Mouse (Mus musculus) olfactory bulb, adult 2 months (tissue): ENCODE measurements at regions not wholly inside any gene's neighbourhood (a gene's known extent, or its start where the extent isn't known, plus 50 kb on each side); places are given as distances from the start of the nearest gene placed in this dataset.

ENCODE experiments used
- CTCF ChIP-seq: fragments of 200-500 bp; IDR thresholded peaks from 2 replicates; pipeline ENCODE4 v1.5.1; 2012; ENCODE audit warnings: low read depth, mild to moderate bottlenecking, low read length, moderate library complexity; ENCODE audit not compliant: insufficient read depth
- POLR2A ChIP-seq: fragments of 200-500 bp; IDR thresholded peaks from 2 replicates; pipeline ENCODE4 v1.6.1; 2012; ENCODE audit warnings: mild to moderate bottlenecking, low read depth, low read length, moderate library complexity; ENCODE audit not compliant: insufficient read depth

DNA sequence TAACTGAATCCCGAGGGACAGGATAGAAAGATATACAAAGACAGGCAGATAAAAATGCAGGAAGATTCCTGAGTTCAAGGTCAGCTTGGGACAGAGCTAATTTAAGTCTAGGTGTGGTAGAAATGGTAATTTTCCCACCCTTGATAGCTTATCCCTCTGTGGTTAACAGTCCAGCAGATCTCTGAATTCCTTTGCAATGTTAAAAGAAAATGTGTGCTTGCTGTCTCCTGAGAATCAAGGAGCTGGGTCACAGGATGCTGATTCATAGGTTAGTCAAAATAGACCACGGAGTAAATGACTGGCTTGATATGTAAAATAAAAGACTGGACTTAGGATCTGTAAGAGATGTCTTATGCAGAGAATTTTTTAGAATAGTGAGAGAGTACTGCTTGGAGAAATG is 101.4 kb upstream of the Dync1i1 start:
- TF ChIP-seq CTCF (no peak), POLR2A (no peak)
